Mouse (Mus musculus) spleen, postnatal 10 days (tissue): ENCODE results near the gene Gskip.
A peak's percentile ranks its signal among the peaks of the same experiment; 100 is the strongest.

Source experiments
- DNase-seq, 2 experiments: peaks; one replicate each; pipeline ENCODE4 v3.0.0; 2021 to 2022; ENCODE audit warnings: low spot score in 2 of 2

Gene Gskip

DNA sequence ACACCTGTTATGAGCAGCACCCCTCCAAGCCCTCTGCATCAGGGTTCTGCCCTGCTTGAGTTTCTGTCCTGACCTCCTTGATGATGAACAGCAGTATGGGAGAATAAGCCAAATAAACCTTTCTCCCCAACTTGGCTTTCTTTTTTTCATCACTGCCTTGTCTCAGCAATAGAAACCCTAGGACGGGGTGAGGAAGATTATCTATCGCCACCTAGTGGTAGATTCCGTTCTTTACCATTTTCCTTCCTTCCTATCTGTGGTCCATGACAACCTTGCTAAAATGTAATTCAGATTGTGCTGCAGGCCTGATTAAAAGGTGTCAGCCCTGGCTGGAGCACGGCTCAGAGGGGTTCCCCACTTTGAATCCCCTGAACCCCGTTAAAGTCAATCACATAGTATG lies 38.0 kb downstream of the Gskip start:
- DNase-seq, result peak in 1 of 2 experiments; percentile 10

DNA sequence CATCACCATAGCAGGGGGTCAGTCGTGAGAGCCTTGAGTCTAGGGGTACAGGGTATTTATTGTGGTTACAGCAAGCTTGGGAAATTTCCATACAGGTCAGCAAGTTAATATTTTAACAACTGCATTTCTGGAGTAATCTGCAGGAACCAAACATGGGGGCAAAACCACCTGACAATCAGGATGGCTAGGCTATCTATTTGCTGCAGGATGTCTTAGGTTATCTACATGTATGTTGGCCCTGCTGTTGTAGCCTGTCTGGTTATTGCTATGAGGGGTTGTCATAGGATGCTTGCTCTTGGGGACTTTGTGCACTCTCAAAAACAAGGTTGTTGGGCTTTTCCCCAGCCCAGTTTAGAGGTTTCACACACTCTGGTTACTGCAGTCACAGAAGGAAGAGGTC lies 40.0 kb downstream of the Gskip start:
- no peak for DNase-seq

DNA sequence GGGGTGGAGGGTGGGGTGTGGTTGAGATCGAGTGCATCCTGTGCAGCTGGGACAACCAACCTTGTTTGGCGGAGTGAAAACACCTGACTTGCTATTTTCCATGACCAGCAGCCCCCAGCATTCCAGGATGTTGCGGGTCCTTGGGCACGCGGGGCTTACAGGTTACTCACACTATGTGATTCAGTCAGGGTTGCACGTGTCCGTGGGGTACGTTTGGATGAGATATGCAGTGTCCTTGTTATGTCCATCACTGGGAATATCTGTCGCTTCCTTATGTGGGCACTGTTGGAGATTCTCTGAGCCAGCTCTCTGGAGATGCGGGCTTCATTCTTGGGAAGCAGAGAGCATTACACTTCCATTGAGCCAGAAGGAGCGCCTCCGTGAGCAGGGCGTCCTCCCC lies 41.1 kb downstream of the Gskip start:
- no peak for DNase-seq

DNA sequence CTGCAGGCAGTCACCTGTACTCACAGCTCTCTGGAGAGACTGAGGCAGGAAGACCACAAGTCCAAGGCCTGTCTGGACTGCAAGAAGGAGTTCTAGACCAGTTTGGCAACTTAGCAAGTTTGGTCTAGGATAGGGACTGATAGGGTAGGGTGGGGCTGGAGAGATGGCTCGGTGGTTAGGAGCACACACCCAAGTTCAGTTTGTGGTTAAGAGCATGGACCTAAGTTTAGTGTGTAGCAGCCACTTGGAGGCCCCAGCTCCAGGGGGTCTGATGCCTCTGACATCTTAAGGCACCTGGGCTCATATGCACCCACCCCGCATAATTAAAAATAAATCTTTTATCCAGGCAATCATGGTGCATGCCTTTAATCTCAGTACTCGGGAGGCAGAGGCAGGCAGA lies 42.6 kb downstream of the Gskip start:
- DNase-seq, result peak in 1 of 2 experiments; percentile 21

DNA sequence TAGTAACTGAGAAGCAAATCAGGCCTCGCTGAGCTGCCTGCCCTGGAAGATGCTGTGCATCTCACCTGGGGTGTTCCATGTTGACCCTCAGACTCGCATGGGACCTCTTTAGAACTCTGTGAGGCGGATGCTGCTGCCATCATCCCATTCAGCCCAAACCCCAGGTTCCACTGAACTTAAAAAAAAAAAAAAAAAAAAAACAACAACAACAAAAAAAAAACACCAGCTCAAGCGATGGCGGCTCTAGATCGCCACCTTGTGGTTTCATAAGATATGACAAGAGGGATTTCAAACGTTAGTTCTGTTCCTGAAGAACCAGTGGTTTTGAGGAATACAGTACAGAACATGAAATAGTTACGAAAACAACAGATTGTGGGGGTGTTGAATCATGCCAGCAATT lies 43.3 kb downstream of the Gskip start:
- peak in 1 of 2 experiments; percentile 56 for DNase-seq

DNA sequence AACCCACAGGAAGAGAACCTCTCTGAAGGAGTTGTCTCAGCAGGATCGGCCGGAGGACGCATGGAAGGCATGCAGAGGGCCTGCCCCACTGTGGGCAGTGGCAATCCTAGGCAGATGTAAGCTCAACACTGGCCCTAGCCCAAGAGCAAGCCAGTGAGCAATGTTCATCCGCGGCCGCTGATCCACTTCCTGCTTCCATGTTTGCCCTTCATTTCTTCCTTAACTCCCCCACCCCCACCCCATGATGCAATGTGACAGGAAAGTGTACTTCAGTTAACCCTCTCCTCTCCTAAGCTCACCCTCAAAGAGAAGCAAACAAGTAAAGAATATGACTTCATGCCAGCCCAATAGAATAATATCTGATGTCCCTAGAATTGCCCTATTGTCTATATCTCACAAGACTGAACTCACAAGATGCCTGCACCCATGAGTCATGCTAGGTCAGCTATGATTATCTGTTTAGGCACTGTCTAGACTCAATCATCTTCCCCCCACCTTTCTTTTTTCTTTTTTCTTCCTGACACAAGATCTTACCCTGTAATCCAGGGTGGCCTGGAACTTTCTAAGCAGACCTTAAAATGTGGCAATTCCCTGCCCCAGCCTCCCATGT lies 46.3 kb downstream of the Gskip start:
- DNase-seq, result no peak

DNA sequence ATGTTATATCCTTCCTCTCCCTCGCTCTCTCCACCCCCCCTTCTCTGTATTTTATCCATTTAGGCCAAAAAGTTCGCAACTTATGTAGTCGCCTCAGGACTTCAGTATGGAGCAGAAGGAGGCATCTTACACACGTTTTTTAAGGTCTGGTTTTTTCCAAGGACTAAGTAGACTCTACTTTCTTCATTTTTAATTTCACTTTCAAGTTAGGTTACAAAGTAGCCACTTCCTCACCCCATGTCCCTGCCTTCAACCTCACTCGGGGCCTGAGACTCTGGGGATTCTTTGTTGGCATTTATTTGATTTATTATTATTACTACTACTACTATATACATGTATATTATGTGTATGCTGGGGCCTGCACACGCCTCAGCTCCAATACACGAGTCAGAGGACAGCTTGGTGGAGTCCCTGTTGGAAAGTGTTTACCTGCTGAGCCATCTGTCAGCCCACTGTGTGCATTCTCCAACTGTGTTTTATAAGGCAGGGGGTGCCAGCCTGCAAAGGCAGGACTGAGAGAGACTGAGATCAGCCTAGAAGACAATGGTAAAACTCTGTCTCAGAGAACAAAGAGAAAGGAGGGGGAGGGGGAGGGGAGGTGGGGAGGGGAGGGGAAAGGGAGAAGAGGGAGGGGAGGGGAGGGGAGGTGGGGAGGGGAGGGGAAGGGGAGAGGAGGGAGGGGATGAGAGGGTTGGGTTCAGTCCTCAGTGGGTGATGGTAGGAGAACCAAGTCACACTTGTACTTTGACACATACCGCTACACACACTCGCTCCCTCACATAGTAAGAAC lies 48.9 kb downstream of the Gskip start:
- no peak for DNase-seq

DNA sequence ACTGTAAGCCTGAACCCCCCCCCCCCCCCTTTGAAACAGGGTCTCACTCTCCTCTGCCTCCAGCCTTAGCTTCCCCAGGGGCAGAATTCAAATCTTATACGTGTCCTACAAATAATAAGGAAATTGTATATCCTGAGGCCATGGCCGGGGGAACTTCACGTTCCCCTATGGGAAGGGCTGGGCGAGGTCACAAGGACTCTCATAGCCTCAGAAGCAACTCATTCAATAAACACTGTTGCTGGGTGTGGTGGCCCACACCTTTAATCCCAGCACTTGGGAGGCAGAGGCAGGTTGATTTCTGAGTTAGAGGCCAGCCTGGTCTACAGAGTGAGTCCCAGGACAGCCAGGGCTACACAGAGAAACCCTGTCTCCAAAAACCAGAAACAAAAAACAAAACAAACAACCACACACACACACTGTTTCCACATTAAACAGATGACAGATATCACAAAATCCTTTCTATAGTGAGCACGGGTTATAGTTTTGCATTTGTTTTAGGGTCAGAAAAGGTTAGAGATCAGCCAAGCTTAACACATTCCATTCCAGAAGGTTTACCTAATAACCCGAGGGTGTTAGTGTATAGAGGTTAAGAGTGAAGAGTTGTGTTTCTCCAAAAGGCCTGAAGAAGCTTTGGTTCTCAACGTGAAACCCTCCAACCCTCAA lies 50.7 kb downstream of the Gskip start:
- DNase-seq, result no peak

DNA sequence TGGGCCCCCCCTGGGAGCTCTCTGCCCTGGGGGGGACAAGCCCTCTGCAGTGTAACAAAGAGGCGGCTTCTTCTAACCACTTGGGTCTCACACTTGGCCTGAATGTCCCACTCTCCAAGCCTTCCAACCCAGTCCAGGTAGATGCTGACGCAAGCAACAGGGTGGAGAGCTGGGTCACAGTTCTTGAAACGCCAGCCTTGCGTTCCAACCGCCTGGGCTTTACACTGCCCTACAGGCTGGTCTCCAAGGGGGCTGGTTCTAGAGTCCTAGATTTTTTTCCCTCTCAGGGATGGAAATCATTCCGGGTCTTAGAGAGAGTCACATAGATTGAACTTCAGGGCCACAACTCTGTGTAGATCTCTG lies 51.2 kb downstream of the Gskip start:
- no peak for DNase-seq

DNA sequence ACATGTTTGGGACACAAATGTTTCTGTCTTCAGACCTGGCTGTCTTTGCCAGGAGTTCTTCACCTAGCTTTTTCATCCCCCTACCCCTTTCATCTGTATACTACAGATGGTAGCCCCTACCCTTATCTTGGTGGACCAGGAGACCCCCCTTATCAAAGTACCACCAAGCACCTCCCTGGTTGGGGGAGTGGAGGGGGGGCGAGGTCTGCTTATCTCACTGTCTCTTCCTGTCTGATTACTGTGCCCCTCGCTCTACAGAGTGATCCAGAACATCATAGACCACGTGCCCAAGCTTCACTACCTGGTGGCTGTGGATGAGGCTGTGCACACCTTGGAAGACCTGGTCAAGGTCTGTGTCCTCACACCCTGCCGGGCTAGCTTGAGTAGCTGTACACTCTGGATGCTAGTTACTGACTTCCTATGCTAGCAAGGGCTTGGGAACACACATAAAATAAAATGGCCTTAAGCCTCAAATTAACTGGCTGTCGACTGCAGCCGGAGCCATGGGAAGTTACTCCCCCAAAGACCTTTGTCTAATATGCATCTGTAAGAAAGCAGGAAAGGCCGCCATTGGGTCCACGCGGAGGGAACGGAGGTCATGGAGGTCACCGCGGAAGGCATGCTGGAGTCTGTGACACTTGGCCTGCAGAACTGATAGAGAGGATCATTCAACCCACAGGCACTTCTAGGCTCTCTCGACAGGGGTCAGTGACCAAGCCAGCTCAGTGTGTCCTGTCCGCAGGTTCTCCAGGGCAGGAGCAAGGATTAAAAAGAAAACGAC lies 53.9 kb downstream of the Gskip start:
- no peak for DNase-seq

DNA sequence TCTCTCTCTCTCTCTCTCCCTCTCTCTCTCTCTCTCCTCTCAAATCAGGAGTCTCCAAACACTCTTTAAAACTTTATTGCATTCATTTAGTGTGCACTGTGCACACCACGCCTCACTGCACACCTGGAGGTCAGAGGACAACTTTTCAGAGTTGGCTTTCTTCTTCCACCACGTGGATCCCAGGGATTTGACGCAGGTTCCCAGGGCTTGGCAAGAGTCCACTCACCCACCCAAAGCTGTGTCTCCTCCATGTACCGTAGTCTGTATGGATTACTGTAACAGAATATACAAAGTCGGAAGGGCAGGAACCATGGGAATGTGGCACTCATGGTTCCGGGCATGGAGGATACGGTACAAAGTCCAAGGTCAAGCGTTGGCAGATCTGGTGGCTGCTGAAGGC lies 55.0 kb downstream of the Gskip start:
- DNase-seq, result no peak

DNA sequence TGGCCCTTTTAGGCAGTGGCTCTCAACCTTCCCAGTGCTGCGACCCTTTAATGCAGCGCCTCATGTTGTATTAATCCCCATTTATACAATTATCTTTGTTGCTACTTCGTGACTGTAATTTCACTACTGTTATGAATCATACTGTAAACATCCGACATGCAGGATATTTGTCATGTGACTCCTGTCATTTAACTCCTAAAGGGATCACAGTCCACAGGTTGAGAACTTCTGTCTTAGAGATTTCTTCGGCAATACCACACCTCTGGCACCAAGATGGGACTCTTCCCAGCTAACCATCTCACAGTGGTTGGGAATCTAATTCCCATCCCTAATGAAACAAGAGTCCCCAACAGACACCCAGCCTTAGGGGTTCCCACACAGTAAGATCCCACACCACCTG lies 63.5 kb downstream of the Gskip start:
- no peak for DNase-seq
